Mouse (Mus musculus): ENCODE results near the gene Ugt1a10. TPM values are rescaled to one million over a fixed set of nuclear protein-coding genes. Genes with fewer than 3 reads are reported as not detected.
"Not testable (repeated sequence)": the region's sequence is repeated elsewhere in the genome, so short reads cannot be mapped to it uniquely, and the experiment has no call there.

Ugt1a10 gene
- polyA plus RNA-seq, 1 experiment from 2014 or later = not detected

DNA sequence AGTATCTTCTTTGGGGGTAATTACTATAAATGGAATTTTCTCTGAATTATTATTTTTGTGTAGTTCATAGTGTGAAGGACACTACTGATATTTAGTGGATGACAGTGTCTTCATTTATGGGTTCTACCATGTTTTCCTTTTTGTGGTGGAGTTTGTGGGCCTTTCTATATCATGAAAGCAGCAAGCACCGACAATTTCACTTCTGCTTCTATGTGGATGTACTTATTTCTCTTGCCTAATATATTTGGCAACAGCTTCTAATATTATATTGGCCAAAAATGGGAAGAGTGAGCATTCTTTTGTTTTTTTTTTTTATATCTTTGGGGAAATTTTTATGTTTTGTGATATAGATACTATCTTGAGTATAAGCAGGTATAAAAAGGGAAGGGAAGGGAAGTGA lies 26.5 kb downstream of the Ugt1a10 start:
- Histone ChIP-seq H3K4me1 (ENCODE audit: control insufficient read depth, insufficient read depth, low read length) (no peaks in the 10 kb centered on the region), H3K9ac (replicated peaks; ENCODE audit: low read depth, low read length) (no peak overlapping the region), H3K27me3 (ENCODE audit: control insufficient read depth, insufficient read depth, low read length) (no peaks in the 10 kb centered on the region), H3K36me3 (ENCODE audit: control insufficient read depth, insufficient read depth, low read length) (no peaks in the 10 kb centered on the region), H3K4me2 (replicated peaks; ENCODE audit: low read depth, low read length) (no peak overlapping the region), H3K4me3 (ENCODE audit: low read depth, low read length) (no peak overlapping the region), H3K9me3 (ENCODE audit: control insufficient read depth, low read depth, low read length) (no peaks in the 10 kb centered on the region), H3K27ac (ENCODE audit: low read length) (no peak overlapping the region)
- WGBS = 80% methylated on average over 1 of the region's 1 CpGs
- ATAC-seq (ENCODE audit: insufficient number of reproducible peaks, insufficient read depth, low FRiP score, low read depth) = no peak

- Histone ChIP-seq H3K9me3 (ENCODE audit: control insufficient read depth, low read depth, low read length) (no peaks in the 10 kb centered on the region), H3K9ac (replicated peaks; ENCODE audit: low read depth, low read length) (no peak overlapping the region), H3K4me1 (ENCODE audit: control insufficient read depth, insufficient read depth, low read length) (no peaks in the 10 kb centered on the region), H3K36me3 (ENCODE audit: control insufficient read depth, insufficient read depth, low read length) (no peaks in the 10 kb centered on the region), H3K27me3 (ENCODE audit: control insufficient read depth, insufficient read depth, low read length) (no peaks in the 10 kb centered on the region), H3K4me2 (replicated peaks; ENCODE audit: low read depth, low read length) (no peak overlapping the region), H3K27ac (ENCODE audit: low read length) (no peak overlapping the region), H3K4me3 (ENCODE audit: low read depth, low read length) (no peak overlapping the region)
- WGBS = 69% methylated on average over 1 of the region's 1 CpGs
- ATAC-seq (ENCODE audit: insufficient number of reproducible peaks, insufficient read depth, low FRiP score, low read depth) = no peak
Measured at GRCm38 (mm10) chr1:88086125-88086524, 30.9 kb downstream of the Ugt1a10 start.

DNA sequence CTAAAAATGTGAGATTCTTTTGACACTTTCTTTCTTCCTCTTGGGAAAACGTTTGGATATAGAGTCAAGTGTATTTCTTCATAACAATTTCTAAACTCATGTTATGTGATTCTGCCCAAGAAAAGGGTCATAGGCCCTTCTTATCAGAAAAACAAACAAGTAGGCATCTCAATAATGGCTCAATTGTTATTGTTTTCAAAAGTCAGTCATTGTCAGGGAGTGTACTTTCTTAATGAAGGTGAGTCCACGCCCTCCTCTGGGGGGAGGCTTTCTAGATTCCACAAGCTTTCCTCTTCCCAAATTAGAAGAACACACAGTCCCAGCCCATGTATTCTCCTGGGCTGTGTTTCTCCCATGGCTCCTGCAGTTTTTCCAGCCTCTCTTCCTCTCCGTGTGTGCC lies 32.3 kb downstream of the Ugt1a10 start, which contains the start of gene Ugt1a8:
TSS of gene Ugt1a8 (plus strand) at position 301 of the 400 bp plus-strand sequence.
- Histone ChIP-seq H3K9ac (replicated peaks; ENCODE audit: low read depth, low read length) (no peak within 1 kb of the TSS), H3K27ac (ENCODE audit: low read length) (no peak within 1 kb of the TSS), H3K9me3 (ENCODE audit: control insufficient read depth, low read depth, low read length) (no peaks in the 10 kb centered on the region), H3K4me1 (ENCODE audit: control insufficient read depth, insufficient read depth, low read length) (no peaks in the 10 kb centered on the region), H3K36me3 (ENCODE audit: control insufficient read depth, insufficient read depth, low read length) (no peaks in the 10 kb centered on the region), H3K4me3 (ENCODE audit: low read depth, low read length) (no peak within 1 kb of the TSS), H3K4me2 (replicated peaks; ENCODE audit: low read depth, low read length) (no peak within 1 kb of the TSS), H3K27me3 (ENCODE audit: control insufficient read depth, insufficient read depth, low read length) (no peaks in the 10 kb centered on the region)
- no peak for ATAC-seq (ENCODE audit: insufficient number of reproducible peaks, insufficient read depth, low FRiP score, low read depth)
- 66% methylated on average over 3 of the region's 3 CpGs for WGBS

- no peak overlapping the region for H3K27ac ChIP-seq (ENCODE audit: low read length)
- no peaks in the 10 kb centered on the region for H3K9me3 ChIP-seq (ENCODE audit: control insufficient read depth, low read depth, low read length)
- ATAC-seq (ENCODE audit: insufficient number of reproducible peaks, insufficient read depth, low FRiP score, low read depth) = no peak
- H3K4me2 ChIP-seq (replicated peaks; ENCODE audit: low read depth, low read length) = no peak overlapping the region
- H3K36me3 ChIP-seq (ENCODE audit: control insufficient read depth, insufficient read depth, low read length) = no peaks in the 10 kb centered on the region
- H3K4me1 ChIP-seq (ENCODE audit: control insufficient read depth, insufficient read depth, low read length) = 0 out of 2 replicates have a peak, but pooled peaks cover 5% of the 10 kb centered on the region
- no peaks in the 10 kb centered on the region for H3K27me3 ChIP-seq (ENCODE audit: control insufficient read depth, insufficient read depth, low read length)
- no peak overlapping the region for H3K4me3 ChIP-seq (ENCODE audit: low read depth, low read length)
- no peak overlapping the region for H3K9ac ChIP-seq (replicated peaks; ENCODE audit: low read depth, low read length)
Measured at GRCm38 (mm10) chr1:88092341-88092740, 37.2 kb downstream of the Ugt1a10 start.

DNA sequence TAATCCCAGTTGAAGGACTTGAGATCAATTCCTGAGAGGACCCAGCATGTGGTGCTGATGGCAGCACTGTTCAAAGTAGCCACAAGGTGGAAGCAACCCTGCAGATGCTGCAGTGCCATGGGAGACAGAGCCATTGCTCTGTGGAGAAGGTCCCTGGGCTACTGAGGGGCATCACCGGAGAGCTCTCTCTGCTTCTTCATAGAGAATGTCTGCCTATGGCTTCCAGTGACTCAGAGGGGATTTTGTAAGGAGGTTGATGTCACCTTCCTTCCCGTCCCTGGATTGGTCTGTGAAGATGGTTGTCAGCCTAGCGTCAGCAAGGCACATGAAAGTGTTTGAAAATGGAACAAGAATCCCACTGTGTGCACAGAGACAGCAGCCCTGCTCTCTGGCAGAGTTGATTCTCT lies 39.1 kb downstream of the Ugt1a10 start:
- not testable (repeated sequence) for H3K9ac ChIP-seq (replicated peaks; ENCODE audit: low read depth, low read length); H3K9me3 ChIP-seq (ENCODE audit: control insufficient read depth, low read depth, low read length); ATAC-seq (ENCODE audit: insufficient number of reproducible peaks, insufficient read depth, low FRiP score, low read depth); H3K4me3 ChIP-seq (ENCODE audit: low read depth, low read length); H3K4me1 ChIP-seq (ENCODE audit: control insufficient read depth, insufficient read depth, low read length); H3K36me3 ChIP-seq (ENCODE audit: control insufficient read depth, insufficient read depth, low read length); H3K27me3 ChIP-seq (ENCODE audit: control insufficient read depth, insufficient read depth, low read length); H3K4me2 ChIP-seq (replicated peaks; ENCODE audit: low read depth, low read length)
- H3K27ac ChIP-seq (ENCODE audit: low read length) = peak overlapping the region; percentile 87; the same call in 1 of the 2 replicates
- 54% methylated on average over 3 of the region's 3 CpGs for WGBS

DNA sequence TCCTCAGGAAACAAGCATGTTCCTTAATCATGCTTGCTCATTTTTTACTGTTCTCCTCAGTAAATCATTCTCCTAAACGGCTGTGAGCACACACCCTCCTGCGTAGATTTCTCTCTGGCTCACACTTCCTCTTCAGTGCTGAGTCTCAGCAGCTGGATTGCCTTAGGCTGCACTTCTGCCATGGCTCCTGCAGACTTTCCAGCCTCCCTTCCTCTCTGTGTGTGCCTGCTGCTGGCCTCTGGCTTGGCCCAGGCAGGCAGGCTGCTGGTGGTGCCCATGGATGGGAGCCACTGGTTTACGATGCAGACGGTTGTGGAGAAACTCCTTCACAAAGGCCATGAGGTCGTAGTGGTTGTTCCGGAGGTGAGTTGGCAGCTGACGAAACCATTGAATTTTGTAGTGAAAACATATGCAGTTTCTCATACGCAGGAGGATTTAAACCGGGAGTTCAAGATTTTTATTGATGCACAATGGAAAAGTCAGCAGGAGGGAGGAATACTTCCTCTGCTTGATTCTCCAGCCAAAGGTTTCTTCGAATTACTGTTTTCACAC lies 39.8 kb downstream of the Ugt1a10 start, which contains the start of gene Ugt1a7c:
TSS of gene Ugt1a7c (plus strand) at position 122 of the 552 bp plus-strand sequence.
- ATAC-seq (ENCODE audit: insufficient number of reproducible peaks, insufficient read depth, low FRiP score, low read depth) = 0 out of 2 replicates have a peak, but pooled peaks have one; percentile 58
- 0 out of 2 replicates have a peak, but pooled peaks cover 5% of the 10 kb centered on the region for H3K4me1 ChIP-seq (ENCODE audit: control insufficient read depth, insufficient read depth, low read length)
- H3K4me3 ChIP-seq (ENCODE audit: low read depth, low read length) = peak within 1 kb of the TSS; percentile 8; the same call in 1 of the 2 replicates
- H3K4me2 ChIP-seq (replicated peaks; ENCODE audit: low read depth, low read length) = peak within 1 kb of the TSS; percentile 32
- 30% methylated on average over 10 of the region's 10 CpGs for WGBS
- H3K36me3 ChIP-seq (ENCODE audit: control insufficient read depth, insufficient read depth, low read length) = no peaks in the 10 kb centered on the region
- H3K9ac ChIP-seq (replicated peaks; ENCODE audit: low read depth, low read length) = no peak within 1 kb of the TSS
- H3K27me3 ChIP-seq (ENCODE audit: control insufficient read depth, insufficient read depth, low read length) = no peaks in the 10 kb centered on the region
- peak within 1 kb of the TSS; percentile 87 for H3K27ac ChIP-seq (ENCODE audit: low read length)
- H3K9me3 ChIP-seq (ENCODE audit: control insufficient read depth, low read depth, low read length) = no peaks in the 10 kb centered on the region

DNA sequence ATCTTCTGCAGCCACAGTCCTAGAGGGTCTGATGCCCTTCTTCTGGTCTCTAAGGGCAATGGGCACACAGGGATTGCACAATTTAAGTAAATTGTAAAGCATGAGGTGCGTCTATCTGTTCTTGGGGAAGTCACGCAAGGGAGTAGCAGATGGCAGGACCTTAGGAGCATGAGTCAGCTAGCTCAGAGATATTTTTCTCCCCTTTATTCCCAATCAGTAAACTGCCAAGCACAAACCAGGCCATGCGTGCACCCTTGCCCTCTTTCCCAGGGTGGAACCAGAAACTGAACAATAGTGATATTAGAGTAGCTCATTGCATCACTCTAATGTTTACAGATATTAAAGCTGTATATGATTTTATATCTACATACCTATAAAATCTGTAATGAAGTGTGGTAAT lies 43.4 kb downstream of the Ugt1a10 start:
- not testable (repeated sequence) for ATAC-seq (ENCODE audit: insufficient number of reproducible peaks, insufficient read depth, low FRiP score, low read depth)

GRCm38 (mm10) chr1:88099691-88100090 lies 44.5 kb downstream of the Ugt1a10 start:
- H3K9me3 ChIP-seq (ENCODE audit: control insufficient read depth, low read depth, low read length); ATAC-seq (ENCODE audit: insufficient number of reproducible peaks, insufficient read depth, low FRiP score, low read depth); H3K9ac ChIP-seq (replicated peaks; ENCODE audit: low read depth, low read length); H3K4me3 ChIP-seq (ENCODE audit: low read depth, low read length); H3K27ac ChIP-seq (ENCODE audit: low read length); H3K4me1 ChIP-seq (ENCODE audit: control insufficient read depth, insufficient read depth, low read length); H3K27me3 ChIP-seq (ENCODE audit: control insufficient read depth, insufficient read depth, low read length); H3K36me3 ChIP-seq (ENCODE audit: control insufficient read depth, insufficient read depth, low read length); H3K4me2 ChIP-seq (replicated peaks; ENCODE audit: low read depth, low read length): not testable (repeated sequence)
- 84% methylated on average over 2 of the region's 2 CpGs for WGBS

More for the DNA sequence above, 43.4 kb downstream of the Ugt1a10 start:
- H3K4me2 ChIP-seq (replicated peaks; ENCODE audit: low read depth, low read length); H3K4me3 ChIP-seq (ENCODE audit: low read depth, low read length); H3K9ac ChIP-seq (replicated peaks; ENCODE audit: low read depth, low read length); H3K27ac ChIP-seq (ENCODE audit: low read length); H3K9me3 ChIP-seq (ENCODE audit: control insufficient read depth, low read depth, low read length); H3K4me1 ChIP-seq (ENCODE audit: control insufficient read depth, insufficient read depth, low read length); H3K27me3 ChIP-seq (ENCODE audit: control insufficient read depth, insufficient read depth, low read length); H3K36me3 ChIP-seq (ENCODE audit: control insufficient read depth, insufficient read depth, low read length): not testable (repeated sequence)
- 80% methylated on average over 3 of the region's 3 CpGs for WGBS

DNA sequence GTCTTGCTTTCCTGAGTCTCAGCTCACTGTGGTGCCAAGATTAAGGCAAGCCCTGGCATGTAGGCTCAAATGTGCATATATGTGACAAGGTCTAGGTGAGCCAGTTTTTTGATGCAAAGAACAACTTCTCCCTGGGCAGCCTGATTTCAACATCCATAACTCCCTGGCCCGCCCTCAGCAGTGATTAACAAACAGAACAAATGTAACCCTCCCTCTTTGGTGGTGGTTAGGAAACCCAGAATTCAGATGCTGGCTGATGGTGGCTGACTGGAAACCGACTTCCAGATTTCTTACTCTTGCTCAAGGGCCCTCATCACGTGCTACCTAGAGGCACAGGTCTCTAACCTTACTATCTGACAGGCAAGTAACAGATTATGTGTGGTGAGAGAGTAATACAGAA lies 47.8 kb downstream of the Ugt1a10 start, which contains the start of gene Ugt1a6b:
TSS of gene Ugt1a6b (plus strand) at position 234 of the 400 bp plus-strand sequence.
- not testable (repeated sequence) for H3K9me3 ChIP-seq (ENCODE audit: control insufficient read depth, low read depth, low read length); H3K4me2 ChIP-seq (replicated peaks; ENCODE audit: low read depth, low read length); H3K36me3 ChIP-seq (ENCODE audit: control insufficient read depth, insufficient read depth, low read length); H3K27ac ChIP-seq (ENCODE audit: low read length); ATAC-seq (ENCODE audit: insufficient number of reproducible peaks, insufficient read depth, low FRiP score, low read depth); H3K4me3 ChIP-seq (ENCODE audit: low read depth, low read length); H3K27me3 ChIP-seq (ENCODE audit: control insufficient read depth, insufficient read depth, low read length); H3K9ac ChIP-seq (replicated peaks; ENCODE audit: low read depth, low read length); H3K4me1 ChIP-seq (ENCODE audit: control insufficient read depth, insufficient read depth, low read length)
- 60% methylated on average over 3 of the region's 3 CpGs for WGBS

Measured in stomach, embryonic 14.5 days (tissue).